Mouse (Mus musculus): ENCODE data around the gene Ppp1r13b.
"Not testable (repeated sequence)": the region's sequence is repeated elsewhere in the genome, so short reads cannot be mapped to it uniquely, and the experiment has no call there.

Gene Ppp1r13b

DNA sequence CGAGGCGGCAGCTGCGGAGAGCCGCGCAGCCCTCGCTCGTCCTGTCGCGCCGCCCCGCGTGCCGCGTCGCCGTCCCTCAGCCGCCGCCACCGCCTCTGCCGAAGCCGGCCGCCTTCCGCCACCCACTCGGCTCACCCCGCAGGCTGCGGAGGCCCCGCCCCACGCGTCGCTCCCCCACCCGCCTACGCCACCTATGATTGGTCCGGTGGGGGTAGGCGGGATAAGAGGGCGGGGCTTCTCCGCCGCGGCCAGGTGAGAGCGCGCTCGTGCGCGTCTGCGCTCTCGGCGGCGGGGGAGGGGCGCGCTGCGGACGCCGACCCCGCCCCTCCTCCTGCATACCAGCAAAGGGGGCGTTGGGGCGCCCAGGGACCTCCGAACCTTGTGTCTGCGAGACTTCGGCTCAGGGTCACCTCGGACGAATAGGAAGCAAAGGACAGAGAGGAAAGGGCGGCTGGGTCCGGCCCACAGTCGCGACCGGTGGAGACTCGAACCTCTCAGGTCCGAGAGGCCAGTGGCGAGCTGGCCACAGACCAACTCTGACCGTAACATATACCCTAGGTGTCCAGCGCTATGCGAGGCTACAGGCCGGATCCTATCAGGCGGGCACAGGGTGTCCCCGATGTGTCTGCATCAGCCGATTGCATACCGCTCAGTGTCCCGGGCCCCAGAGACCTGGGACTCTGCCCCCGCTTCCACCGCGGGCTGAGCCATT is at the start of gene Ppp1r13b:
Gene Ppp1r13b (minus strand): TSS at position 141 of the 712 bp plus-strand sequence.
- peak; percentile 98 for DNase-seq

DNA sequence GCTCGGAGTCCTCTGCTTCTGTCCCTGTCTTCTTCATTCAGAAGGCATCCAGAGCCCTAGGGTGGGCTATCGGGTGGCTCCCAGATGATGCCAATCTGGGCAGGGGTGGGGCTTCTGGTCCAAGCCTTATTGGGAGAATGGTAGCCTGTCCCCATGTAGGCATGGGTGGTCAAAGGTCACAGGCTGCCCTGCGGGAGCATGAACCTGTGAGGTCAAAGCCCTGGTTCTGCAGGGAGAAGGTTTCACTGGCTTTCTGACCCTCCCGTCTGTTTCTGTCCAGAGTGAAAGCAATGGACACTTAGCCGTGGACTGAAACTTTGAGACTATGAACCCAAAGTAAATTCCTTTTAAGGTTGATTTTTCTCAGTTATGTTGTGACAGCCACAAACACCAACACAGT is 48.3 kb upstream of the Ppp1r13b start:
- no peak for DNase-seq

- DNase-seq, result no peak
These were observed 43.8 kb upstream of the Ppp1r13b start for GRCm38 (mm10) chr12:111951701-111952100.

GRCm38 (mm10) chr12:111950486-111950885 is 42.6 kb upstream of the Ppp1r13b start:
- no peak for DNase-seq

DNA sequence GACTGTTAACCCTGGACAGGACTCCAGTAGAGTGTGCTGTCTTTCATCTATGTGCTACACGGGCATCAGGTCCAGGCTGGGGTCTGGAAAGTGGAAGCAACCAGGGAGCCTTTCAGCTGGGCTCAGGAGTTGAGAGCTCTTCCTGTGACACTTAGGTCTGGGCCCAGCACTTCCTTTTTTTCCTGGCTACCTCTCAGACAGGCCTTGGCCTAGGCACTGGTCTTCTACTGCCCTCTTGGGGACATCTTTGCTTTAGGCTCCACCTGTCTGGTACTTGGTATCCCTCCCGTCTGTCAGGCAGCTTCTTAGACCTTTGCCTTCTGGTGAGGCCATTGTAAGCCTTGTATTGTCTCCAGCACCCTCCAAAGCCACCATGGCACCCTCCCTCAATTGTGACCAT is 38.8 kb upstream of the Ppp1r13b start:
- peak; percentile 64 for DNase-seq

DNA sequence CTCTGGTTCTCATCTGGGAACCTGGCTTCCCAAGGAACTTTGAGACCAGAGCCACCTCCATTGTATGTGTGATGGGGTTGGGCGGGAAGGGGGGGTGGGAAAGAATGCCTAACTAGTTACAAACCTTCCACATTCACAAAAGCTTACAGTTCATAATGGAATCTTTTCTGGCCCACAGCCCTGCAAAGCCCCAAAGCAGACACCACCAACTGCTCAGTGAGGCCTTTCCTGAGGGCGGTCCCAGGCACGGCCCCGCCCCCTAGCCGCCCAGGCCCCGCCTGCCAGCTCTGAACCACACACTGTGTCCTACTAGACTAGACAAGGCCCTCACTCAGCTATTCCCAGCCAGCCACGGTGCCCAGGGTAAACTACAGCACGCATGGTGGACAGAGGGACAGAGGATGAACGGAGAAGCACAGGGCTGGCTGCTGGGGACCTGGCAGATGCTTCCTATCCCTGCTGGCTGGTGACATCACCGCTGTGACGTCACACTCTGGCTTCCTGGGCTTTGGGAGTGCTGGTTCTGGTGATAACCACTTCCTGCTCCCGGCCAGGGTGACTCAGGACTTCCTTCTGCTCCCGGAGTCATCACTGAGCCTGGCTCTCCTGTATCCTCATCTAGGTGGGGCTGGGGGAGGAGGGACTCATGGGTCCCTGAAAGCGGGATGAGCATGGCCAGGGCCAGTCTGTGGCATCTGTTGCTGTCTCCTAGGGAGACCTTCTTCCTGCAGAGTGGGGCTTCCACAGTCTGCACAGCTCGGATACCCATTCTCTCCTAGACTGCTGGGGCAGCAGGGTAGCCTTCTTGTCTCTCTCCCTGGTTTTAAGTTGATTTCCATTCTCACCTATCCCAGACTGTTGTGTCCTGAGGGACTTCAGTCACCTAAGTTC is 38.1 kb upstream of the Ppp1r13b start:
- DNase-seq, result not testable (repeated sequence)

DNA sequence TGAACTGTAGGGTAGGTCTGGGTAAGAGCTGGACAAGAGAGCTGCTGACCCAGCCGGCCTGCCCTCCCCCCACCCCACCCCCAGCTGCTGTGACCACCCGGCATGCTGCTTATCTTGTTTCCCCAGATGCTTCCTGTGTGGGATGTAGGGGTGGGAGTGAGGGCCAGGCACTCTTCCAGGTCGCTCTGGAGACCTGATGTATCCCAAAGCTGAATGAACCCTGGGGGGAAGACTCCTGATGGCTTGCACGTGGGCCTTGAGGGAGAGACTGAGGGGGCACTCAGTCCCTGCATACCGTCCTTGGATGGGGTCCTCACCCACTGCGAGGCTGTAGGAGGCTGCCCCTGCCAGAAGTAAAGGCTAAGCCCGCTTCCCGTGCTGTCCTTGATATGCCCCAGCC is 37.2 kb upstream of the Ppp1r13b start:
- peak; percentile 64 for DNase-seq

GRCm38 (mm10) chr12:111944065-111944987 is 36.4 kb upstream of the Ppp1r13b start:
- peak; percentile 53 for DNase-seq

DNA sequence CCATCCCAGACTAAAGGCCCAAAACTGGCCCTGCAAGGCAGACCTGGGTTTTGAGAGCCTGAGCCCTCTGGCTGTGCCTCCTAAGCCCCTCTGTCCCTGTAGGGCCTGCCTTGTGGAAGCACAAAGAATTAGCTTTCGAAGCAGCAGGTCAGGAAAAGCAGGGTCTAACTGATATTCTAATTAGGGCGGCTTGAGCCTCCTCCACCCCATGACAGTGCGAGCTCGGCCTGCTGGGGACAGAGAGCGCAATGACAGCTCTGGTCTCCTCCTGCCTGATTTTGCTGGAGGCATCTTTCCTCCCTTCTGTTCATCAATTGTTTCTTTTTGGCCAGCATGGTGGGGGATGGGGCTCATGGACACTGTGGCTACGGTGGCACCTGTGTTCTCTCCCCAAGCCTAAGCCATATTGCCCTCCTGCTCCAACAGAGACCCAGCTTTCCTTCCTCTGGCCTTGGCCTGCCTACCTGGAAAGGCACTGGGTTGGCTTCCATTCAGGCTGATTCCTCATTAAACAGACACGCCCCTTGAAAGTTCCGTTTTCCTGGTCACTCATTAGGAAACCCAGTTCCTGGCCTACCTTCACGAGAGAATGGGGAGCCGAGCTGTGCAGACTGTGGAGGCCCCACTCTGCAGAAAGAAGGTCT is 35.6 kb upstream of the Ppp1r13b start:
- peak; percentile 68 for DNase-seq

GRCm38 (mm10) chr12:111938623-111939177 is 30.8 kb upstream of the Ppp1r13b start:
- DNase-seq, result peak; percentile 41

DNA sequence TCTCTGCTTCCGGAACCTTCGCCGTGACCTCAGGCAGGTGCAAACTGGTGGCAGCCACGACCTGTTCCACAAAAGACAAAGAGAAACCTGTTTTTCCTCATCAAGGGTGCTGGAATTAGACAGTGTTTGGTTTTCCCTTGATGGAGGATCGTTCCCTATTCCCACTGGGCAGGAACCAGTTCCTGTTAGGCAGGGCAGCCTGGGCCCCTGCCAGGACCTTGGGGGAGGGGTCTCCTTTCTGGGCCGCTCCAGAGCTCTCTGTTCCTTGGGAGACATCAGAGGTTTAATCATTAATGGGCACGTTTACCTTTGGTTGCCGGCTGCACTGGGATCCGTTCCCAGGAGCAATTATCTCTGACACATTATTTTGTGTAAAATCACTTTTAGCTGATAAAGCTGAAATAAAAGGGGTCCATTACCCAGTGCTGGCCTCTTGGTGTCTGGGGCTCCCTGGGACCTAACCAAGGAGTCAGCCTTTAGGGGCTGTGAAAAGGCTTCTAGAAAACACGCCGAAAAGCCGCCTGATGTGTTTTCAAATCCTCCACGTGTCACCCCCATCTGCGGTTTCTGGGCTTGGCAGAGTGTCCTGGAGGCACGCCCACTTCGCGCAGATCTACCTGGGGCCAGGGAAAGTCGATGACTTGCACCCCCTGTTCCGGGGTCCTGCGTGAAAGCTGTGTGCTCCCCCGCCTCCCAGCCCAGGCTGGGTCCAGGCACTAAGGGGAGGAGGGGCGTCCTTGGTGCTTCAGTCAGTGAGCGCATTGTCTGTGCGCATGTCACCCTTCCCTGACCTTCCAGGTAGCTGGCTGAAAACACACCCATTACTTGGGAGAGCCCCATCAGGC is 29.0 kb upstream of the Ppp1r13b start:
- peak; percentile 34 for DNase-seq

- DNase-seq, result no peak
These were observed 26.1 kb upstream of the Ppp1r13b start for GRCm38 (mm10) chr12:111933971-111934370.

DNA sequence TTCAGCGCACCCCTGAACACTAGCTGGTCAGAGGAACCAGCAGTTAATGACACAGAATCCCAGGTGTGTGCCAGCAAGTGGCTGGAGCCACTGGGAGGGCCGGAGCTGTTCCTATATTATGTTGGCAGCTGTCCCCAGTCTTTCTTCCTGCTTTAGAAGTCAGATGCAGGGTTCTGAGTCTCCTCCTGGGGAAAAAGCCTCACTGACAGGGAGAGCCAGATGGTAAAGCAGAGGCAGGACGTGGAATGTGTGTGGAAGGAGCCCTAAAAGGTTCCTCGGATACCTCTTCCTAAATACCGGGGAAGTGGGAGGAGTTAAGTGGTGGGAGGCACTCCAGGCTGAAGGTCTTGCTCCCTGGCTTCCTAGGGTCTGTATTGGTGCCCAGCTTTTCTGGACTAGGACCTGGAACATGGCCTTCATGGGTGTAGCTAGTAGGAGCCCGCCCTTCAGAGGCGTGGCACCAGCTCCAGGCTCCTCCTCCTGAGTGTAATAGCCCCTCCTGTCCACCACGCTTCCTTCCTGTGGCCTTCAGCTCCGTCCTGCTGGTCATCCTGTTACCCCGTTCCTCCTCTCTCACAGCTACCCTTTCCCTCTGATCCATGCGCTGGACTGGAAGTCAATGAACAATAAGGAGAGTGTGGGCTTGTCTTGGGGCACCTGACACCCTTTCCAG is 25.3 kb upstream of the Ppp1r13b start:
- peak; percentile 64 for DNase-seq

- DNase-seq, result no peak
These were observed 24.6 kb upstream of the Ppp1r13b start for GRCm38 (mm10) chr12:111932513-111932912.

GRCm38 (mm10) chr12:111931411-111932025 is 23.6 kb upstream of the Ppp1r13b start:
- no peak for DNase-seq

DNA sequence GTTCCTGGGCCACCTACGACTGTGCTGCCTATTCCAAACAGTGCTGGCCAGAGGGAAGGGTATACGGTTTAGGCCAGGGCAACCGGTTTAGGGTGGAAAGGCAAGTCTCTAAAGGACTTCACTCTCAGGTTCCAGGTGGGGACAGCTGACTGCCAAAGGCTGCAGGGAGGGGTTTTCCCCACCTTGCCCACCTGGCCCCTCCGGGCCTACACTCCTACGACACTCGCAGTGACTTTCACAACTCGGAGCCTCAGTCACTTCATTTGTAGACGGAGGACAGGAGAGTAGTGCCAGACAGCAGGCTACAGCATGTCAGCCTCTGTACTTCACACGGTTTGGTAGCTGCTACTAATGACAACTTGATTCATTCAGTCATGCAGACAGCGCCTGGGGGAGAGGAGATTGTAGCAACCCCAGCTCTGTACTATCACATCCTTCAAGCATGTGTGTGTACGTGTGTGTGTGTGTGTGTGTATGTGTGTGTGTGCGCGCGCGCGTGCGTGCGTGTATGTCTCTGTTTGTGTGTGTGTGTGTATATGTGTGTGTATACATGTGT is 20.6 kb upstream of the Ppp1r13b start:
- DNase-seq, result no peak

- no peak for DNase-seq
These were observed 19.4 kb upstream of the Ppp1r13b start for GRCm38 (mm10) chr12:111927338-111927737.

DNA sequence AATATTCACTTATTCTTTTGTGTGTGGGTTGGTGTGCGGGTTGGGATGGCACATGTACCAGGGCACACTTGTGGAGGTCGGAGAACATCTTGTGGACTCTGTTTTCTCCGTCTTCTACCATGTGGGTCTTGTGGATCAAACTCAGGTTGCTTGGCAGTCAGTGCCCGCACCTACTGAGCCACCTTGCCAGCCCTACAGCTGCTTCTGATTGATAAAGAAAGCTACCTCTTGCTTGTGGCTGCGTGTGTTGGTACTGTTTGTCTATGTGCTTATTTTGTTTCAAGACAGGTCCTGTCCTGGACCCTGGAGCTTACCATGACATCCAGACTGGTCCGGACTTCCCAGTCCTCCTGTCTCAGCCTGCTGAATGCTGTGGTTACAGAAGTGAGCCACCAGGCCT is 15.2 kb upstream of the Ppp1r13b start:
- no peak for DNase-seq

DNA sequence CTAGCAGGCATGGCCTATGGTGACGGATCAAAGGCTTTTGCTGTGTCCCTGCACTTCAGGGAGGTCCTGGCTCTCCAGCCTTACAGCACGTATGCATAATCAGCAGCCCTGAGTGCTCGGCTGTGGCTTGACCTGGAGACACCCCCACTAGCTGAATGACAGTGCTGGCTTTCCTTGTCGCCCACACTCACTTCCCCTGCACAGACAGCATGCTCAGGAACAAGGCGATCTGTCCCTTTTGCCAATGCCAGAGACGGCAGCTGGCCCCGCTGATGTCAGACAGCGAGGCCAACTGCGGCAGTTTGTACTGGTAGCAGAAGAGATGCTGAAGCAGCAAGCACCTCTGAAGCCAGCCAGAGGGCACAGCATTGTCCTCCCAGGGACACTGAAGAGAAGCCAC is 12.1 kb upstream of the Ppp1r13b start:
- no peak for DNase-seq

All from liver (tissue).